Mouse (Mus musculus) ES-E14 (cell line): ENCODE measurements at regions not wholly inside any gene's neighbourhood (a gene's known extent, or its start where the extent isn't known, plus 50 kb on each side); places are given as distances from the start of the nearest gene placed in this dataset.

Experiments
- DNase-seq: peaks from one replicate; pipeline ENCODE4 v3.0.0-alpha.2; 2013; ENCODE audit warnings: low read depth, low spot score
- H3K27ac ChIP-seq: 2 replicates; pipeline ENCODE4 v1.5.1; 2012; ENCODE audit warnings: low read depth, mild to moderate bottlenecking, low read length, moderate library complexity, mixed read lengths; ENCODE audit not compliant: poor library complexity, insufficient read depth, severe bottlenecking
- H3K36me3 ChIP-seq: 2 replicates; pipeline ENCODE4 v1.6.1; 2012; ENCODE audit warnings: mild to moderate bottlenecking, low read length, moderate library complexity, mixed read lengths; ENCODE audit not compliant: control insufficient read depth, poor library complexity, insufficient read depth, severe bottlenecking
- H3K4me1 ChIP-seq, 2 experiments: fragments of 150-350 bp in 1 of 2; sonication (generic) in 1 of 2; 2 replicates each; pipeline ENCODE4 v1.6.1; 2012; ENCODE audit warnings: low read length in 2 of 2, mild to moderate bottlenecking in 1 of 2, mixed read lengths in 1 of 2; ENCODE audit not compliant: control insufficient read depth in 2 of 2, insufficient read depth in 2 of 2, poor library complexity in 1 of 2
- H3K4me3 ChIP-seq, 2 experiments: fragments of 150-350 bp in 1 of 2; sonication (generic) in 1 of 2; 2 replicates each; pipeline ENCODE4 v1.5.1; 2012; ENCODE audit warnings: low read length in 2 of 2, low read depth in 1 of 2, mild to moderate bottlenecking in 1 of 2, mixed read lengths in 1 of 2; ENCODE audit not compliant: insufficient read depth in 1 of 2, poor library complexity in 1 of 2, severe bottlenecking in 1 of 2
- H3K9ac ChIP-seq: 2 replicates; pipeline ENCODE4 v1.6.1; 2012; ENCODE audit warnings: low read depth, mild to moderate bottlenecking, low read length, mixed read lengths; ENCODE audit not compliant: poor library complexity, insufficient read depth, severe bottlenecking
- H3K9me3 ChIP-seq: fragments of 150-350 bp; sonication (generic); 2 replicates; pipeline ENCODE4 v1.6.1; 2012; ENCODE audit warnings: low read depth, mild to moderate bottlenecking, low read length; ENCODE audit not compliant: control insufficient read depth, insufficient read depth
- CHD2 ChIP-seq: IDR thresholded peaks from 2 replicates; pipeline ENCODE4 v1.6.1; 2014; ENCODE audit warnings: mild to moderate bottlenecking, low read depth, low read length, inconsistent platforms
- HCFC1 ChIP-seq: IDR thresholded peaks from 2 replicates; pipeline ENCODE4 v1.6.1; 2012; ENCODE audit warnings: low read length, inconsistent platforms, borderline replicate concordance; ENCODE audit not compliant: insufficient read depth
- MAFK ChIP-seq: IDR thresholded peaks from 2 replicates; pipeline ENCODE4 v1.6.1; 2014; ENCODE audit warnings: mild to moderate bottlenecking, low read depth, low read length, inconsistent platforms; ENCODE audit not compliant: insufficient read depth
- ZC3H11A ChIP-seq: IDR thresholded peaks from 2 replicates; pipeline ENCODE4 v1.6.1; 2012; ENCODE audit warnings: low read depth, mild to moderate bottlenecking, inconsistent platforms, low read length, borderline replicate concordance
- ZNF384 ChIP-seq: IDR thresholded peaks from 2 replicates; pipeline ENCODE4 v1.6.1; 2012; ENCODE audit warnings: low read depth, low read length, inconsistent platforms
- in situ Hi-C, 2 experiments: fragments of 600-800 bp; cut with MboI; formaldehyde crosslinking; loops; one replicate each; pipeline ENCODE4 v1.15.1; 2025; ENCODE audit warnings: low sequenced_read_pairs in 2 of 2, inconsistent platforms in 1 of 2; ENCODE audit not compliant: unreplicated experiment in 2 of 2

- Histone ChIP-seq H3K27ac (no peak overlapping the region), H3K9me3 (no peaks in the 10 kb centered on the region), H3K4me1 (no peaks in the 10 kb centered on the region), H3K4me3 (no peak overlapping the region), H3K36me3 (no peaks in the 10 kb centered on the region), H3K9ac (no peak overlapping the region)
- in situ Hi-C loops = no loop called here
- no peak for TF ChIP-seq ZC3H11A
- TF ChIP-seq HCFC1 = no peak
- TF ChIP-seq ZNF384 = no peak
- TF ChIP-seq MAFK = no peak
- no peak for TF ChIP-seq CHD2
- no peak for DNase-seq
Observed at GRCm38 (mm10) chr6:109419505-109420239, 591.2 kb downstream of the Edem1 start.

GRCm38 (mm10) chr6:109433596-109433995 lies 605.2 kb downstream of the Edem1 start:
- no peak for TF ChIP-seq ZC3H11A
- TF ChIP-seq MAFK = no peak
- no peak for TF ChIP-seq HCFC1
- TF ChIP-seq CHD2 = no peak
- no peak for TF ChIP-seq ZNF384
- in situ Hi-C loops = no loop called here
- no peaks in the 10 kb centered on the region for H3K9me3 ChIP-seq

More at GRCm38 (mm10) chr6:109433596-109433995, 605.2 kb downstream of the Edem1 start:
- no peak overlapping the region for H3K27ac ChIP-seq
- H3K9ac ChIP-seq = no peak overlapping the region
- no peak for DNase-seq
- H3K4me1 ChIP-seq = no peaks in the 10 kb centered on the region
- H3K36me3 ChIP-seq = no peaks in the 10 kb centered on the region
- no peak overlapping the region for H3K4me3 ChIP-seq
